Mouse (Mus musculus) neural tube, embryonic 12.5 days (tissue): ENCODE measurements around the gene B3galnt2. TPM values are rescaled to one million over a fixed set of nuclear protein-coding genes. Genes with fewer than 3 reads are reported as not detected.
A peak's percentile ranks its signal among the peaks of the same experiment; 100 is the strongest.
"Not testable (repeated sequence)": the region's sequence is repeated elsewhere in the genome, so short reads cannot be mapped to it uniquely, and the experiment has no call there.

Experiments used
- ATAC-seq: fragments of 200-750 bp; cut with Nextera tagmentation; 2 replicates; pipeline ENCODE4 v1.8.0; 2017; ENCODE audit warnings: low read depth, mild to moderate bottlenecking, moderate TSS enrichment, moderate library complexity; ENCODE audit not compliant: low FRiP score
- H3K27ac ChIP-seq: fragments of 300-500 bp; sonication (generic); 2 replicates; pipeline ENCODE4 v1.5.1; 2016
- H3K27me3 ChIP-seq: fragments of 300-500 bp; sonication (generic); replicated peaks from 2 replicates; pipeline ENCODE4 v1.6.1; 2016; ENCODE audit warnings: mild to moderate bottlenecking
- H3K36me3 ChIP-seq: fragments of 300-500 bp; sonication (generic); 2 replicates; pipeline ENCODE4 v1.6.1; 2016; ENCODE audit warnings: mild to moderate bottlenecking
- H3K4me1 ChIP-seq: fragments of 300-500 bp; sonication (generic); 2 replicates; pipeline ENCODE4 v1.6.1; 2016
- H3K4me2 ChIP-seq: fragments of 300-500 bp; sonication (generic); replicated peaks from 2 replicates; pipeline ENCODE4 v1.6.1; 2016; ENCODE audit warnings: mild to moderate bottlenecking
- H3K4me3 ChIP-seq: fragments of 300-500 bp; sonication (generic); 2 replicates; pipeline ENCODE4 v1.5.1; 2016
- H3K9ac ChIP-seq: fragments of 300-500 bp; sonication (generic); 2 replicates; pipeline ENCODE4 v1.6.1; 2016; ENCODE audit warnings: mild to moderate bottlenecking
- H3K9me3 ChIP-seq: fragments of 300-500 bp; sonication (generic); 2 replicates; pipeline ENCODE4 v1.6.1; 2016; ENCODE audit warnings: mild to moderate bottlenecking
- WGBS: fragments of 180-500 bp; shearing (Covaris S2); methylation state at CpG from one replicate; pipeline ENCODE4 v1.1.7; 2016; 5-methylcytosine and 5-hydroxymethylcytosine counted together
- polyA plus RNA-seq: library from polyadenylated mRNA; unstranded; fragments of >200 nt; fragmentation: Nextera tagmentation; extraction: Ambion mirVana; gene quantifications from 2 replicates; pipeline ENCODE4 v1.2.1, GENCODE M21; 2016

Gene B3galnt2
- polyA plus RNA-seq, 1 experiment from 2014 or later, result 33.8 TPM

GRCm38 (mm10) chr13:14014001-14014400, 59.7 kb downstream of the B3galnt2 start:
- no peak overlapping the region for H3K9ac ChIP-seq
- WGBS, result 95% methylated on average over 2 of the region's 2 CpGs
- H3K27me3 ChIP-seq, result no peaks in the 10 kb centered on the region
- 0 out of 2 replicates have a peak, but pooled peaks have one; percentile 33 for ATAC-seq
- H3K4me1 ChIP-seq, result no peaks in the 10 kb centered on the region
- peaks cover 53% of the 10 kb centered on the region for H3K36me3 ChIP-seq
- H3K27ac ChIP-seq, result no peak overlapping the region
- no peak overlapping the region for H3K4me3 ChIP-seq
- H3K9me3 ChIP-seq, result no peaks in the 10 kb centered on the region
- no peak overlapping the region for H3K4me2 ChIP-seq

- Histone ChIP-seq H3K27ac (no peak overlapping the region), H3K9me3 (no peaks in the 10 kb centered on the region), H3K9ac (no peak overlapping the region), H3K36me3 (peaks cover 51% of the 10 kb centered on the region), H3K4me3 (no peak overlapping the region), H3K4me2 (no peak overlapping the region), H3K27me3 (no peaks in the 10 kb centered on the region), H3K4me1 (no peaks in the 10 kb centered on the region)
- WGBS, result 94% methylated on average over 4 of the region's 4 CpGs
- ATAC-seq, result no peak
Observed at GRCm38 (mm10) chr13:14014540-14014939, 60.3 kb downstream of the B3galnt2 start.

GRCm38 (mm10) chr13:14015609-14016008, 61.3 kb downstream of the B3galnt2 start:
- H3K9me3 ChIP-seq, result no peaks in the 10 kb centered on the region
- H3K4me1 ChIP-seq, result no peaks in the 10 kb centered on the region
- no peak for ATAC-seq
- H3K4me2 ChIP-seq, result no peak overlapping the region
- H3K27ac ChIP-seq, result no peak overlapping the region
- no peak overlapping the region for H3K4me3 ChIP-seq
- H3K9ac ChIP-seq, result no peak overlapping the region
- WGBS, result 93% methylated on average over 6 of the region's 6 CpGs
- no peaks in the 10 kb centered on the region for H3K27me3 ChIP-seq
- H3K36me3 ChIP-seq, result peaks cover 47% of the 10 kb centered on the region

GRCm38 (mm10) chr13:14018283-14018682, 64.0 kb downstream of the B3galnt2 start:
- no peak overlapping the region for H3K4me2 ChIP-seq
- no peak overlapping the region for H3K9ac ChIP-seq
- H3K9me3 ChIP-seq, result no peaks in the 10 kb centered on the region
- H3K27me3 ChIP-seq, result no peaks in the 10 kb centered on the region
- H3K36me3 ChIP-seq, result peaks cover 26% of the 10 kb centered on the region
- no peak overlapping the region for H3K27ac ChIP-seq
- no peaks in the 10 kb centered on the region for H3K4me1 ChIP-seq
- ATAC-seq, result no peak
- no peak overlapping the region for H3K4me3 ChIP-seq

- H3K4me3 ChIP-seq, result no peak overlapping the region
- no peak overlapping the region for H3K27ac ChIP-seq
- no peaks in the 10 kb centered on the region for H3K4me1 ChIP-seq
- 97% methylated on average over 3 of the region's 3 CpGs for WGBS
- H3K4me2 ChIP-seq, result no peak overlapping the region
- no peak for ATAC-seq
- H3K27me3 ChIP-seq, result no peaks in the 10 kb centered on the region
- no peaks in the 10 kb centered on the region for H3K9me3 ChIP-seq
- H3K36me3 ChIP-seq, result peaks cover 22% of the 10 kb centered on the region
- H3K9ac ChIP-seq, result no peak overlapping the region
Observed at GRCm38 (mm10) chr13:14018852-14019251, 64.6 kb downstream of the B3galnt2 start.

DNA sequence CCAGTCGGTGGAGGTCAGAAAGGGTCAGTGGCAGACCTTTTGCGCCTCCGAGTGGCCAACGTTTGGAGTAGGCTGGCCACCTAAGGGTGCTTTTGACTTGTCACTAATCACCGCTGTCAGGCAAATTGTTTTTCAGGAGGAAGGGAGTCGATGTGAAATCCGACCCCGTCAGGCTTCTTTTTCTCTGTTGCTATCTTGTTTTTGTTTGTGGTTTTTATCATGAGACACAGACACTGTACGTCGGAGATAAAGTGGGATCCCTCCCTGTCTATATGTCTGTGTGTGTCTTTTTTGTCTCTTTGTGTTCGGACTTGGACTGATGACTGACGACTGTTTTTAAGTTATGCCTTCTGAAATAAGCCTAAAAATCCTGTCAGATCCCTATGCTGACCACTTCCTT, 67.1 kb downstream of the B3galnt2 start:
- H3K27ac ChIP-seq, H3K9ac ChIP-seq, H3K27me3 ChIP-seq, H3K9me3 ChIP-seq, H3K4me1 ChIP-seq, ATAC-seq, H3K4me2 ChIP-seq, H3K4me3 ChIP-seq: not testable (repeated sequence)
- peaks cover 22% of the 10 kb centered on the region for H3K36me3 ChIP-seq
- WGBS, result 86% methylated on average over 12 of the region's 12 CpGs

DNA sequence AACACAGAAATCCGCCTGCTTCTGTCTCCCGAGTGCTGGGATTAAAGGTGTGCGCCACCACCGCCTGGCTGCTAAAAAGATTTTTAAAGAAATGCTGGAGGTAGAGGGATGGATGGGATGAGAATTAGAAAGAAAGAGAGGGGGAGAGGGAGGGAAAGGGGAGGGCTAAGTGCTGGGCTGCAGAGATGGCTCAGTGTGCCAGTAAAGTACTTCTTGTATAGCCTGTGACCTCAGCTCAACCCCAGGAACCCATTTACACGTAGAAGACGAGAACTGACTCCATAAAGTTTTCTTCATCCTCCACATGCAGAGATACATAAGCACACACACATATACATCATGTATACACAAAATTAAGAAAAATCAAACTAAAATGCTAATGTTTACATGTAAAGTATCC, 71.3 kb downstream of the B3galnt2 start:
- WGBS, result 89% methylated on average over 6 of the region's 6 CpGs
- ATAC-seq, result no peak

GRCm38 (mm10) chr13:14026154-14026820, 72.0 kb downstream of the B3galnt2 start:
- Histone ChIP-seq H3K27ac (no peak overlapping the region), H3K4me3 (no peak overlapping the region), H3K4me2 (no peak overlapping the region), H3K9ac (no peak overlapping the region), H3K4me1 (no peaks in the 10 kb centered on the region), H3K36me3 (peaks cover 32% of the 10 kb centered on the region; the same call in 1 of the 2 replicates), H3K27me3 (no peaks in the 10 kb centered on the region), H3K9me3 (no peaks in the 10 kb centered on the region)
- no peak for ATAC-seq
- WGBS, result 93% methylated on average over 6 of the region's 6 CpGs

More for the DNA sequence above, 71.3 kb downstream of the B3galnt2 start:
- no peak overlapping the region for H3K9ac ChIP-seq
- peaks cover 32% of the 10 kb centered on the region; the same call in 1 of the 2 replicates for H3K36me3 ChIP-seq
- H3K4me2 ChIP-seq, result no peak overlapping the region
- H3K4me3 ChIP-seq, result no peak overlapping the region
- no peaks in the 10 kb centered on the region for H3K27me3 ChIP-seq
- H3K4me1 ChIP-seq, result no peaks in the 10 kb centered on the region
- no peak overlapping the region for H3K27ac ChIP-seq
- no peaks in the 10 kb centered on the region for H3K9me3 ChIP-seq

GRCm38 (mm10) chr13:14033309-14034072, 79.2 kb downstream of the B3galnt2 start:
- Histone ChIP-seq H3K27ac (no peak overlapping the region), H3K4me2 (no peak overlapping the region), H3K9me3 (no peaks in the 10 kb centered on the region), H3K9ac (no peak overlapping the region), H3K36me3 (peaks cover 6% of the 10 kb centered on the region; the same call in 1 of the 2 replicates), H3K27me3 (no peaks in the 10 kb centered on the region), H3K4me3 (no peak overlapping the region), H3K4me1 (peaks cover 2% of the 10 kb centered on the region; the same call in 1 of the 2 replicates)
- WGBS, result 92% methylated on average over 5 of the region's 5 CpGs
- no peak for ATAC-seq

DNA sequence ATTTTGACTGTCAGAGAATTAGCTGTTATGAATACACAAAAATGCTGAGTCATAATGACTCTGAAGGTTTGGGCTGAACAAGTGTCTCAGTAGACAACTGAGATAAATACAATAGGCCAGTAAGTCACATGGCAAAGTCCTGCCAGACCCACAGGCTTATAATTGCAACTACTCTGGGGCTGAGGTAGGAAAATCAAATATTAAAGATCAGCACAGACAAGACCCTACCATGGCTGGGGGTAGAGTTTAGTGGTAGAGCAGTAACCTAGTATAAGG, 79.7 kb downstream of the B3galnt2 start:
- Histone ChIP-seq H3K9ac (no peak overlapping the region), H3K27me3 (no peaks in the 10 kb centered on the region), H3K27ac (no peak overlapping the region), H3K36me3 (peaks cover 4% of the 10 kb centered on the region; the same call in 1 of the 2 replicates), H3K9me3 (no peaks in the 10 kb centered on the region), H3K4me1 (peaks cover 7% of the 10 kb centered on the region; the same call in 1 of the 2 replicates), H3K4me3 (no peak overlapping the region), H3K4me2 (no peak overlapping the region)
- no peak for ATAC-seq

DNA sequence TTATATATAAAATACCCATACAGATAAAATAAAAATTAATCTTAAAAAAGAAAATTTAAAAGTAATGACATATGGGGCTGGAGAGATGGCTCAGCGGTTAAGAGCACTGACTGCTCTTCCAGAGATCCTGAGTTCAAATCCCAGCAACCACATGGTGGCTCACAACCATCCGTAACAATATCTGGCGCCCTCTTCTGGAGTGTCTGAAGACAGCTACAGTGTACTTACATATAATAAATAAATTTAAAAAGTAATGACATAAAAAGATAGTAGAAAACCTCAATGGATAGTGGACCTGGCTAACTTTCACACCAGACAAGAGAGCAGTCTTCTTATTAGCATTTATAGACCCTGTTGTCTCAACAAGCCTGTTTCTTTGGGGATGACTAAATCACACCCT, 81.1 kb downstream of the B3galnt2 start:
- H3K27ac ChIP-seq, H3K4me1 ChIP-seq, H3K27me3 ChIP-seq, H3K9ac ChIP-seq, ATAC-seq, H3K9me3 ChIP-seq, H3K4me2 ChIP-seq, H3K4me3 ChIP-seq, H3K36me3 ChIP-seq: not testable (repeated sequence)
- 93% methylated on average over 3 of the region's 3 CpGs for WGBS

DNA sequence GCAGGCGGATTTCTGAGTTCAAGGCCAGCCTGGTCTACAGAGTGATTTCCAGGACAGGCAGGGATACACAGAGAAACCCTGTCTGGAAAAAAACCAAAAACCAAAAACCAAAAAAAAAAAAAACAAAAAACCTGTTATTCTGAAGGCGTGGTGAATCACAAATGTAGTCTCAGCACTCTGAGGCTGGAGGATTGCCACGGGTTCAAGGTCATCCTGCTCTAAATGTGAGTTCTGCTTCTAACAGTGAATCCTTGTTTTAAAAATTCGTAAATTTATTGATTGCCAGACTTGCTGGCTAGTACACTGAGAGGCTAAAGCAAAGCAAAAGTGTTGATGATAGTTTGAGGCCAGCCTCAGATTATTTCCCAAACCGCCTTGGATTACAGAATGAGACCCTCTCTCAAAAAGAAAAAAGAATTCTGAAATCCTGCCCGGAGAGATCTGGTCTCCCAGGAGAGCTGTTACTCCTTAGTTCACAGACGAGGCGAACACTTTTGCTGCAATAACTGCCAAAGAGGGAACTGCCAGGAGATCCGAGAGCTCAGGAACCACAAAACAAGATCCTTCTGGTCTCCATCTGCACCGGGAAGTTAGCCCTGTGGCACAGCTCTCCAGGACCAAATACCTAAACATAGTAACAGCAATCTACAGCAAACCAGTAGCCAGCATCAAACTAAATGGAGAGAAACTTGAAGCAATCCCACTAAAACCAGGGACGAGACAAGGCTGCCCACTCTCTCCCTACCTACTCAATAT, 81.8 kb downstream of the B3galnt2 start:
- Histone ChIP-seq H3K9me3 (no peaks in the 10 kb centered on the region), H3K36me3 (no peaks in the 10 kb centered on the region), H3K27me3 (no peaks in the 10 kb centered on the region), H3K27ac (no peak overlapping the region), H3K4me1 (peaks cover 10% of the 10 kb centered on the region; the same call in 1 of the 2 replicates), H3K9ac (no peak overlapping the region), H3K4me3 (no peak overlapping the region), H3K4me2 (no peak overlapping the region)
- 87% methylated on average over 11 of the region's 11 CpGs for WGBS
- ATAC-seq, result no peak
